Mouse (Mus musculus) limb, embryonic 10.5 days (tissue): Measurements from ENCODE around the gene Csf3. TPM values are rescaled to one million over a fixed set of nuclear protein-coding genes. Genes with fewer than 3 reads are reported as not detected.
"Not testable (repeated sequence)": the region's sequence is repeated elsewhere in the genome, so short reads cannot be mapped to it uniquely, and the experiment has no call there.

Experiments used
- DNase-seq: peaks from one replicate; pipeline ENCODE4 v3.0.0-alpha.2; 2017; ENCODE audit warnings: low spot score
- H3K27ac ChIP-seq: fragments of 300-500 bp; sonication (generic); 2 replicates; pipeline ENCODE4 v1.5.1; 2016; ENCODE audit warnings: mild to moderate bottlenecking
- H3K27me3 ChIP-seq: fragments of 300-500 bp; sonication (generic); 2 replicates; pipeline ENCODE4 v1.6.1; 2016; ENCODE audit warnings: low read depth, mild to moderate bottlenecking; ENCODE audit not compliant: poor library complexity, severe bottlenecking
- H3K36me3 ChIP-seq: fragments of 300-500 bp; sonication (generic); 2 replicates; pipeline ENCODE4 v1.6.1; 2016; ENCODE audit warnings: mild to moderate bottlenecking, moderate library complexity
- H3K4me1 ChIP-seq: fragments of 300-500 bp; sonication (generic); 2 replicates; pipeline ENCODE4 v1.6.1; 2016
- H3K4me3 ChIP-seq: fragments of 300-500 bp; sonication (generic); 2 replicates; pipeline ENCODE4 v1.5.1; 2016; ENCODE audit warnings: mild to moderate bottlenecking, moderate library complexity
- H3K9me3 ChIP-seq: fragments of 300-500 bp; sonication (generic); replicated peaks from 2 replicates; pipeline ENCODE4 v1.6.1; 2016; ENCODE audit warnings: mild to moderate bottlenecking
- WGBS: fragments of 180-500 bp; shearing (Covaris S2); methylation state at CpG from one replicate; pipeline ENCODE4 v1.1.7; 2016; 5-methylcytosine and 5-hydroxymethylcytosine counted together
- polyA plus RNA-seq: library from polyadenylated mRNA; unstranded; fragments of >200 nt; fragmentation: Nextera tagmentation; extraction: Ambion mirVana; gene quantifications from 2 replicates; pipeline ENCODE4 v1.2.1, GENCODE M21; 2016

Csf3 gene
- polyA plus RNA-seq, 1 experiment from 2014 or later, result not detected

- H3K9me3 ChIP-seq, result no peaks in the 10 kb centered on the region
- H3K36me3 ChIP-seq, result peaks cover 37% of the 10 kb centered on the region
- H3K27ac ChIP-seq, result no peak overlapping the region
- no peak overlapping the region for H3K4me3 ChIP-seq
- peaks cover 22% of the 10 kb centered on the region; the same call in 1 of the 2 replicates for H3K27me3 ChIP-seq
- peaks cover 28% of the 10 kb centered on the region for H3K4me1 ChIP-seq
- 40% methylated on average over 4 of the region's 4 CpGs for WGBS
- DNase-seq, result peak; percentile 81
Observed at GRCm38 (mm10) chr11:98699911-98700310, 1.2 kb upstream of the Csf3 start.

GRCm38 (mm10) chr11:98702323-98702722, 1.3 kb downstream of the Csf3 start:
- H3K27me3 ChIP-seq, result peaks cover 22% of the 10 kb centered on the region; the same call in 1 of the 2 replicates
- no peak overlapping the region for H3K27ac ChIP-seq
- peaks cover 28% of the 10 kb centered on the region for H3K4me1 ChIP-seq
- WGBS, result 71% methylated on average over 5 of the region's 5 CpGs
- no peak for DNase-seq
- H3K36me3 ChIP-seq, result peaks cover 39% of the 10 kb centered on the region
- H3K9me3 ChIP-seq, result no peaks in the 10 kb centered on the region
- no peak overlapping the region for H3K4me3 ChIP-seq

GRCm38 (mm10) chr11:98705021-98705420, 4.0 kb downstream of the Csf3 start:
- 92% methylated on average over 10 of the region's 10 CpGs for WGBS
- Histone ChIP-seq H3K27me3 (peaks cover 22% of the 10 kb centered on the region; the same call in 1 of the 2 replicates), H3K9me3 (no peaks in the 10 kb centered on the region), H3K36me3 (peaks cover 62% of the 10 kb centered on the region), H3K4me1 (peaks cover 27% of the 10 kb centered on the region), H3K4me3 (no peak overlapping the region), H3K27ac (no peak overlapping the region)
- no peak for DNase-seq

- H3K9me3 ChIP-seq, result no peaks in the 10 kb centered on the region
- H3K36me3 ChIP-seq, result peaks cover 82% of the 10 kb centered on the region
- peaks cover 1% of the 10 kb centered on the region; the same call in 1 of the 2 replicates for H3K4me1 ChIP-seq
- no peak for DNase-seq
- H3K27me3 ChIP-seq, result no peaks in the 10 kb centered on the region
- WGBS, result 94% methylated on average over 22 of the region's 22 CpGs
- H3K27ac ChIP-seq, result no peak overlapping the region
- H3K4me3 ChIP-seq, result no peak overlapping the region
Observed at GRCm38 (mm10) chr11:98707401-98708281, 6.6 kb downstream of the Csf3 start.

GRCm38 (mm10) chr11:98708282-98708956, 7.4 kb downstream of the Csf3 start:
- Histone ChIP-seq H3K36me3 (peaks cover 90% of the 10 kb centered on the region), H3K27ac (no peak overlapping the region), H3K4me1 (no peaks in the 10 kb centered on the region), H3K27me3 (no peaks in the 10 kb centered on the region), H3K4me3 (no peak overlapping the region), H3K9me3 (no peaks in the 10 kb centered on the region)
- DNase-seq, result no peak
- WGBS, result 93% methylated on average over 19 of the region's 19 CpGs

GRCm38 (mm10) chr11:98709001-98709741, 8.1 kb downstream of the Csf3 start:
- Histone ChIP-seq H3K27me3 (no peaks in the 10 kb centered on the region), H3K27ac (no peak overlapping the region), H3K4me3 (no peak overlapping the region), H3K9me3 (no peaks in the 10 kb centered on the region), H3K4me1 (no peaks in the 10 kb centered on the region), H3K36me3 (peaks cover 94% of the 10 kb centered on the region)
- no peak for DNase-seq
- 90% methylated on average over 26 of the region's 26 CpGs for WGBS

GRCm38 (mm10) chr11:98710416-98711045, 9.5 kb downstream of the Csf3 start:
- Histone ChIP-seq H3K27me3 (no peaks in the 10 kb centered on the region), H3K36me3 (peaks cover 94% of the 10 kb centered on the region), H3K9me3 (no peaks in the 10 kb centered on the region), H3K27ac (no peak overlapping the region), H3K4me1 (no peaks in the 10 kb centered on the region), H3K4me3 (no peak overlapping the region)
- peak; percentile 88 for DNase-seq
- 58% methylated on average over 12 of the region's 12 CpGs for WGBS

- Histone ChIP-seq H3K9me3 (no peaks in the 10 kb centered on the region), H3K27me3 (no peaks in the 10 kb centered on the region), H3K27ac (no peak overlapping the region), H3K4me1 (no peaks in the 10 kb centered on the region), H3K36me3 (peaks cover 94% of the 10 kb centered on the region), H3K4me3 (no peak overlapping the region)
- DNase-seq, result no peak
- 77% methylated on average over 4 of the region's 4 CpGs for WGBS
Observed at GRCm38 (mm10) chr11:98711046-98711434, 10.0 kb downstream of the Csf3 start.

- 89% methylated on average over 6 of the region's 6 CpGs for WGBS
- not testable (repeated sequence) for DNase-seq, H3K4me1 ChIP-seq, H3K27me3 ChIP-seq, H3K27ac ChIP-seq, H3K9me3 ChIP-seq, H3K4me3 ChIP-seq
- H3K36me3 ChIP-seq, result peaks cover 94% of the 10 kb centered on the region
Observed at GRCm38 (mm10) chr11:98712009-98712408, 10.9 kb downstream of the Csf3 start.

- Histone ChIP-seq H3K27me3 (no peaks in the 10 kb centered on the region), H3K36me3 (peaks cover 93% of the 10 kb centered on the region), H3K4me1 (peaks cover 11% of the 10 kb centered on the region), H3K27ac (no peak overlapping the region), H3K9me3 (no peaks in the 10 kb centered on the region), H3K4me3 (no peak overlapping the region)
- WGBS, result 85% methylated on average over 12 of the region's 12 CpGs
- DNase-seq, result no peak
Observed at GRCm38 (mm10) chr11:98713703-98714102, 12.6 kb downstream of the Csf3 start.

- Histone ChIP-seq H3K9me3 (no peaks in the 10 kb centered on the region), H3K4me3 (no peak overlapping the region), H3K27me3 (no peaks in the 10 kb centered on the region), H3K4me1 (peaks cover 14% of the 10 kb centered on the region), H3K36me3 (peaks cover 83% of the 10 kb centered on the region), H3K27ac (no peak overlapping the region)
- WGBS, result 94% methylated on average over 9 of the region's 9 CpGs
- DNase-seq, result no peak
Observed at GRCm38 (mm10) chr11:98715946-98716345, 14.9 kb downstream of the Csf3 start.

GRCm38 (mm10) chr11:98717904-98718303, 16.8 kb downstream of the Csf3 start:
- Histone ChIP-seq H3K27ac (no peak overlapping the region), H3K9me3 (no peaks in the 10 kb centered on the region), H3K4me3 (no peak overlapping the region), H3K36me3 (peaks cover 66% of the 10 kb centered on the region), H3K4me1 (peaks cover 27% of the 10 kb centered on the region), H3K27me3 (no peaks in the 10 kb centered on the region)
- DNase-seq, result peak; percentile 74
- WGBS, result 23% methylated on average over 13 of the region's 13 CpGs
